ENCODE assay signal across 8 mouse cellular contexts in genomic region chr11:59707931-59708611, GRCm38 (mm10). TPM values are rescaled to one million over a fixed set of nuclear protein-coding genes. Genes with fewer than 3 reads are reported as not detected.
DNase-seq lines count a peak whose midpoint lies in the region; ATAC-seq and TF ChIP-seq lines count a peak whose summit lies in the region.

No protein-coding gene starts in this region.

- POLR2A ChIA-PET in Patski (lab: Charles Lee) = no interaction called here

- H3K27me3 ChIP-seq in Patski = no peaks in the 10 kb centered on the region
- no peaks in the 10 kb centered on the region for H3K27me3 ChIP-seq in hindbrain, embryonic 15.5 days

- H3K27ac ChIP-seq in hindbrain, embryonic 15.5 days (replicated peaks) = peak overlapping the region; percentile 75

- 0 out of 2 replicates have a peak overlapping the region, but pooled peaks have one; percentile 8 for H3K9ac ChIP-seq in hindbrain, embryonic 15.5 days

- no peak for TF ChIP-seq CTCF in Patski (IDR thresholded peaks at IDR 0.05)

- peak; percentile 82 for ATAC-seq in Patski
- peak; percentile 90 for ATAC-seq in hindbrain, embryonic 15.5 days (ENCODE audit: low FRiP score, low read depth)

- H3K4me1 ChIP-seq in hindbrain, embryonic 15.5 days (replicated peaks) = peaks cover 28% of the 10 kb centered on the region

- peak overlapping the region; percentile 16 for H3K4me2 ChIP-seq in hindbrain, embryonic 15.5 days

- H3K4me3 ChIP-seq in hindbrain, embryonic 15.5 days = no peak overlapping the region

- CTCF ChIA-PET in Patski (lab: Charles Lee) = interaction anchor here (1.1 to 2.2 kb wide), 4 partner anchors 14 to 44 kb away, joined by 3 to 5 read pairs (median 4); no protein-coding TSS in a partner anchor

- no peaks in the 10 kb centered on the region for H3K9me3 ChIP-seq in hindbrain, embryonic 15.5 days

- peak; percentile 92 for DNase-seq in Patski (ENCODE audit: low read depth, low spot score)
- peak; percentile 67 to 74 for DNase-seq in cerebellum, postnatal 14 days
- DNase-seq in gastrocnemius, adult 18-20 months (ENCODE audit: low spot score) = peak; percentile 74
- DNase-seq in layer of hippocampus, postnatal 36 days = peak; percentile 62 to 63
- DNase-seq in lung, postnatal 10 days = peak; percentile 94
- DNase-seq in right cerebral cortex, adult 2 months (ENCODE audit: low spot score in 2 of 2) = peak; percentile 67 to 74
- no peak for DNase-seq in thymus, postnatal 36 days

- WGBS in hindbrain, embryonic 15.5 days = 27% methylated on average over 11 of the region's 11 CpGs

- in situ Hi-C loops in Patski (cut with MboI; ENCODE audit: low pct_unique_long_range_greater_than_20kb) = no loop called here

- H3K36me3 ChIP-seq in hindbrain, embryonic 15.5 days = no peaks in the 10 kb centered on the region

RNA-seq across cellular contexts. Expression of gene Mprip, which starts 47.0 kb away (rescaled TPM):
- polyA plus RNA-seq in Patski (2021) = 353 TPM
- total RNA-seq in gastrocnemius, adult 18-20 months (2021) = 10 to 100 TPM; 61.2 to 84.0 TPM
- 78.7 and 80.4 TPM in 2 replicates for polyA plus RNA-seq in hindbrain, embryonic 15.5 days (2015; fragmentation: Nextera tagmentation; extraction: Ambion mirVana)
- total RNA-seq in layer of hippocampus, postnatal 36 days (2021) = 100 to 1,000 TPM; 276 to 286 TPM

Comparison
In these comparisons a context has a peak if more than half of its experiments do, and no peak if none do; other contexts are left out.
1. DNase-seq: peak in Patski (single experiment), cerebellum, postnatal 14 days (2 of 2), gastrocnemius, adult 18-20 months (single experiment), layer of hippocampus, postnatal 36 days (2 of 2), lung, postnatal 10 days (single experiment) and right cerebral cortex, adult 2 months (2 of 2); none in thymus, postnatal 36 days (0 of 2).